Mouse (Mus musculus) natural killer cell, adult 2 months (primary cell): Measurements from ENCODE around the gene Scyl1.

Experiments
- DNase-seq, 2 experiments: peaks; one replicate each; pipeline ENCODE4 v3.0.0; 2022; ENCODE audit warnings: low spot score in 2 of 2

Scyl1 gene

GRCm38 (mm10) chr19:5742241-5742641 is 29.0 kb downstream of the Scyl1 start:
- DNase-seq = no peak

- DNase-seq = peak in 1 of 2 experiments; percentile 9
Observed at GRCm38 (mm10) chr19:5741641-5742240, 29.5 kb downstream of the Scyl1 start.

GRCm38 (mm10) chr19:5740320-5741317 is 30.6 kb downstream of the Scyl1 start, which contains the start of gene Ltbp3:
Gene Ltbp3 (plus strand): TSS chr19:5740904.
- no peak for DNase-seq

GRCm38 (mm10) chr19:5739446-5739845 is 31.8 kb downstream of the Scyl1 start:
- no peak for DNase-seq

DNA sequence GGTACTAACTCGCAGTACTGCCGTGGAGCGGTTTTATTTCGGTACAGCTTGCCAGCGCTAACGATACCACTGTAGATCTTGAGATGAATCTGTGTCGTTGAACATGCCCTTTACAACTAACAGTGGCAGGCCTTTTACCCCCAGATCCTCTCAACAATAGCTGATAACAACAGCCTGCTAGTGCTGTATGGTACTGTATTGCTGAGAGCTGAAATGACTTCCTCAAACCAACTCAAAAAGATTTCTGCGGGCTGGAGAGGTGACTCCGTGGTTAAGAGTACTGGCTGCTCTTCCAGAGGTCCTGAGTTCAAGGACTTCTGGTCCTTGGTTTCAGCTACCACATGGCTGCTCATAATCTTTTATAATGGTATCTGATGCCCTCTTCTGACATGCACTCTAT is 36.9 kb downstream of the Scyl1 start:
- DNase-seq = no peak

- peak; percentile 92 to 93 for DNase-seq
Observed at GRCm38 (mm10) chr19:5731264-5731978, 39.8 kb downstream of the Scyl1 start.

GRCm38 (mm10) chr19:5730314-5731186 is 40.7 kb downstream of the Scyl1 start:
- peak in 1 of 2 experiments; percentile 21 for DNase-seq

- peak; percentile 77 to 78 for DNase-seq
Observed at GRCm38 (mm10) chr19:5729444-5729815, 41.8 kb downstream of the Scyl1 start, which contains the start of gene Fam89b. Gene Fam89b (minus strand): TSS chr19:5729653.

GRCm38 (mm10) chr19:5728631-5729443 is 42.4 kb downstream of the Scyl1 start:
- no peak for DNase-seq

DNA sequence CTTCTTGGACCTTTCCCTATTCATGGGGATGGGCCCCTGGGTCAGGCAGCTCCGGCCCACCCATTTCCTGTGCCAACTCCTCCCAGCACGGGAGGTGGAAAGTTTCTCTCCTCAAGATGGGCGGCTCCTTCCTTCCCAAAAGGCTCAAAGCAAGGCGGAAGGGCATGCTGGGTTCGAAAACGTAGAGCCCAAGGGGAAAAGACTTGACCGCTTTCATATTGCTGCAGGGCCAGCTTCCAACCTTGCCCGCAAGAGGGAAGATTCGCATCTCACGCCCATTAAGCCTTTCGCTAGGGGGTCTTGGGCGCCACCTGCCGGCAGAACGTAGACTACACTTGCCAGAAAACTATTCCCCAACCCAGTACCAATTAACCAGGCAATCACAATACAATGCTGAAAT is 43.5 kb downstream of the Scyl1 start:
- DNase-seq = peak; percentile 85 to 87

DNA sequence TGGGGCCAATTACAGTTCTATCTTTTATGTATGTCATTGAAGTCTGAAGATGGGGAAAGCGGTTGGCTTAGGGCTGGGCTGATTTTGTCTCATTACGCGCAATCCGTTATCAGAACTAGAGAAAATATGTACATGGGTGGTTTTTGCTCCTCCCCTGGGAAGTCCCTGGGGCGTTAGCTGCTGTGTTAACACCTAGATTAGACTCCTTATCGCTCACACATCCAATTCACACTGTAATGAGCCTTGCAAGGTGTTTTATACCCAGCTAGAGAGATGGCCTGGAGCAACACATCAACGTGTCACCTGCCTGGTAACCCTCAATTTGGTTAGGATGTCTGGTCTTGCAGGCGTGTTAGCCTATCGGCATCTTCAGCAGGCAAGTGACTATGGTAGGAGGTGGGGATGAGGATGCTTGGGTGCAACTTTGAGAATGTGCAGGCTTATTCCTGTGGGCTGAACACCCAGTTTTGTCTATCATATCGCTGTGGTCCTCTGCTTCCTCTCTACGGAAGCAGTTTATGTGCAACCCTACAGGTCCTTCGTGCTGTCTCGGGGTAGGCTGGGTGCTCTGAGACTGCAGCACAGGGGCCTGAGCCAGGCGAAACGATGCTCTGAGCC is 44.1 kb downstream of the Scyl1 start:
- peak; percentile 75 to 89 for DNase-seq

GRCm38 (mm10) chr19:5725767-5726515 is 45.3 kb downstream of the Scyl1 start, which contains the start of gene Ehbp1l1:
Gene Ehbp1l1 (minus strand): TSS chr19:5726317.
- peak; percentile 75 to 83 for DNase-seq

DNA sequence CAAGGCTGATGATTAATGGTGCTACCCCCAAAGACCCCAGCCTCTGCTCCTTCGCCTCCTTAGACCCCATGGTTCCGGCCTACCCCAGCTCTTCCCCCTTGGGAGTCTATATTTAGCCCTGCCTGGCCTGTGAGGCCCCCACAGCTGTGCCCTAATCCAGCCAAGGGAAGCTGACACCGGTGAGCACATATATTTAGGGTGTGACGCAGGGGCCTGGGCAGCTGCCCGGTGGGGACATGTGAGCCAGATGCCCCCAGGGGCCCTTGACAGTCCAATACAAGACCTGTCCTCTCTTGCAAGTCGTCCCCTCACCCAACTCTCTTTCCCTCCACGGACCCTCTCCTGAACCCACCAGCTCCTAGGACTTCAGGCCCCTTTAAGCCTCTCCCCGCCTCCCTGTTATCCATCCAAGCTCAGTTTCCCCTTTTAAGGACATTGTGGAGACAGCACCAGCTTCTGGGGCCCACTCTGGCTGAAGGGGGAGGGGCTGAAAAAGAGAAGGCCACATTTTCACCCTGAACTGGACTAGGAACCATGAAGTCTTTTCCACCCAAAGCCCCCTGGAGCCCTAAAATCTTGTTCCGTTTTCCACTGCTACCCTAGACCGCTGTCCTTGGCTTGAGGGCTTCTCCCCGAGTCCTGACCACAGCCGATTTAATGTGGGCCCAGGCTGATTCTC is 46.1 kb downstream of the Scyl1 start:
- no peak for DNase-seq

DNA sequence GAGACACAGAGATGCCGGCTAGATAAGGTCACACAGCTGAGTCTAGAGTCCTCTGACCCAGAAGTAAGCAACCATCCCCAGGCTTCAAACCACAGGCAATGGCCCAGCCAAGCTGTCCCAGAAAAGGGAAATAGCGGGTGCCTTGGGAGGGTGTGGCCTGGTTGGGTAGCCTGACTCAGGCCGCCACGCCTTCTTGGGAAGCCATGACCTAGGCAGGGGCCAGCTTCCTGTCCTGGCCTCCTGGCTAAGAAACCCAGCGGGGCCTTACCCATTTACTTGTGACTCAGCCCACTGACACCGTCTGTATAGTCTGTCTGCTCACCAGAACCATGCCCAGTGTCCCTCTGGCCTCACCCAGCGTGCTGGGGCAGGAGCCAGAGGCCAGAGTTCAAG is 46.7 kb downstream of the Scyl1 start:
- DNase-seq = peak; percentile 68 to 80

GRCm38 (mm10) chr19:5723934-5724548 is 47.2 kb downstream of the Scyl1 start:
- DNase-seq = no peak

GRCm38 (mm10) chr19:5722848-5723425 is 48.3 kb downstream of the Scyl1 start:
- no peak for DNase-seq

DNA sequence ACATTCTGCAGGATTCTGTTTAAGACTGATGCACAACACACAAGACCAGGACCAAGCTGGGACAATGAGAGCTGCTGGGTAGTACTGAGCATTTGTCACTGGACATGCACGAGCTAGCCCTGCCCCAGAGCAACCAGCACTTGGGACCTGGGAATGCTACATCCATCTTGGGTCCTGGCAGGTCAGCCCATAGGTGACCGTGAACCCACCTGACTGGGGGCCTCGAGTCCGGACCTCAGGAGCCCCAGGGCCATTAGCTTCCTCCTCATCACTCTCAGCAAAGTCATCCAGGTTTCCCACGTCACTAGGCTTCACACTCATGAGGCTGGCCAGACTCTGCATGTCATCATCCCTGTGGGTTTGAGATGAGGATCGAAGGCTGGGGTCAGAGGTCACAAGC is 50.0 kb downstream of the Scyl1 start:
- no peak for DNase-seq

DNA sequence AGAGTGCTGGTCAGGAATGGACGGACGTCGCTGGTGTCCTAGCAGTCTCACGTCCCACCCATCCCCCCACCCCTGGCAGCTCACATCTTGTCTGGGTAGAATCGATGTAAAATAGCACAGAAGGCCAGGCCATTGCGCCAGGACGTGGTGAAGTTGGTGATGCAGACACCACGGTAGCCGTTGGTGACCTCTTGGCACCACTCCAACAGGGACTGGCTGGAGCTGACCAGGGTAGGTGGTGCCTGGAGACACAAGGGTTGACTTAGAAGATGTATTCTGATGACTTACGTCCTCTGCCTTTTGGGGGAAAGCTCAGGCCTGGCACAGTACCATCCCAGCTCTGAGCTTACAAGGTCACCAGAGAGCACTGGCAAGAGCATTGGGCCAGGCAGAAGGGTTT is 54.3 kb downstream of the Scyl1 start:
- DNase-seq = no peak
